Mouse (Mus musculus): ENCODE data around the gene Epb41l2.

Gene Epb41l2

DNA sequence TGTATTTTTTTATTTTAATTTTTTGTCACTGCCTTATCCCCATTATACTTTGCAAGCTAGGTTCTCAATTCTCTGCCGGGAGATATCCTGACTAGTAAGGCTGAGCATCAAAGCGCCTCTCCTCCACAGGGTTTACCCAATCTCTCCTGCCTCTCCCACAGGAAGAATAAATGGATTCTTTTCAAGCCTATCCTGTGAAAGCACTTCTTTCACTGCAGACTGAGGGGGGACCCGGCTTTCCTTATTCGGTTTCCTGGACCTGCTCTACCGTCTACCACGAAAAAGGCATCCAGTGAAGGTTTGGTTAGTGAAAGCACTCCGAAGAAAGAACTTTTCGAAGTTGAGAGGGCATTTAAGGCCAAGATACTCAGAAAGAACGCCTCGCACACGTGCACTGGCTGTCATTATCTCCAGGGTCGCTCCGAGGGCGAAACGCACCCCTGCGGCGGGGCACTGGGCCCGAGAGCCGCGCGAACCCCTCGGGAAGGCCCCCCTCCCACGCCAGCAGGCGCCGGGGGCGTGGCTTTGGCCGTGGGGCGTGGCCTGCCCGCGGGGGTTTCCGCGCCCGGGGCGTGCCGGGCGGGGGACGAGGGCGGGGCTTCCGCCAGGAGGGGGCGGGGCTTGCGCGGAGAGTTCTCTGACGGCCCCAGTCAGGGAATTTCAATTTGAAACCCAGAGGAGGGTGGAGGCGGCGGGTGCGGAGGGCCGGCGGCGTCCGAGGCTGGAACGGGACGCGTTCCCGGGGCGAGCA lies at the start of gene Epb41l2:
Gene Epb41l2 (plus strand): TSS at position 591 of the 751 bp plus-strand sequence.
- DNase-seq, result peak; percentile 100

DNA sequence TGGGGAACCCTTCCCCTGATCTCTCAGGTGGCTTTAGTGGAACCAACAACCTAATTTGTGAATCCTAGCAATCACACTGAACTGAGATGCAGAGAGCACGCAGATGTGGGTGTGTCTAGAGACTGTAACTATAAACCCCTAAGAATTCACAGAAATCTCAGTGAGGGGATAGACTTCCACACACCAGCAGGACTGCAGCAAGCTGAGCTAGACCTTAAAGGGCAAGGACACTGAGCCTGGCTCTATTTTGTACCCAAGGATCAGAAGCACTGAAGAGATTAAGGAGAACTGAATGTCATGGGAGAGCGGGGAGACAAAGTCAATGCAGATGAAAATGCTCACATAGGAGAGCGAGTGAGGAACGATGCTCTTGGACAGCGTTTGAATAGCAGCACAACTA lies 49.6 kb upstream of the Epb41l2 start:
- peak; percentile 55 for DNase-seq

DNA sequence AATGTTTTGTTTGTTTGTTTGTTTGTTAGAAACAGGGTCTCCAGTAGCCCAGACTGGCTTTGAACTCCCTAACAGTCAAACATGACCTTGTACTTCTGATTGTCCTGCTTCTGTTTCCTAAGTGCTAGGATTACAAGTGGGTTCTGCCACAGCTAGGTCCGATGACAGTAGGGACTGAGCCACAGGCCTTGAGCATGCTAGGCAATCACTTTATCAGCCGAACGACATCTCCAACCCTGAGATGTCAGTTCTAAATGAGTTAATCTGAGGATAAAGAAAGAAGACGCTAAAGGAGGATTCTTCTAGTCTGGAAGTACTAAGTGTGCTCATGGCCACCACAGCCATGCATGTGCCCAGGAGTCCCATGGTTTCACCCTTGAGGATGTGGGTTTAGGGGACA lies 48.9 kb upstream of the Epb41l2 start:
- DNase-seq, result peak; percentile 59

DNA sequence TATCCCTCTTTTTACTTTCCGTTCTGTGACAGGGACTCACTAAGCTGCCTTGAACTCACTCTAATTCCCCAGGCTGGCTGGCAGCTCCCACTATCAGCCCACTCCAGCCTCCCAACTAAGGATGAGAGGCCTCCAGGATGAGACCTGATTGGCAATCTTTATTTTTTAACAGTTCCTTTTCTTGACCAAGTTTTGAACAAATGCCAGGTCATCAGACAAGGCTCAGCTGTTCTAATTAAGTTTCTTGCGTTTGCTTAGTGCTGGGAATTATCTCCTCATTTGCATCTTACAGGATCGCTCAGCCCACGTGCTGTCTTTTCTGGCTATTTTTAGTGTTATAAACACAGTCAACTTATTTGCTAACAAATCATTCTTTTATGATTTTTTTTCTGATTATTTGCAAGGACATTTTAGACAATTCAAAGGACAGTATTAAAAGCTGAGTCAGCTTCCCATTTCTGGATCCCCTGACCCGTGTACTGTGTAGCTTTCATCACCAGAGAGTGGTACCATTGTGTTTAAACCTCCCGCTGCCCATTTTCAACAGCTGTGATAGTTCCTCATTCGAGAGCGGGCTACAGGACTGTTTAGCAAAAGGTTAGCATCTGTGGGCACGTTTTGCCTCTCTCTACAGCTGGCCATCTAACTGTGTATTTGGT lies 47.9 kb upstream of the Epb41l2 start:
- peak; percentile 82 for DNase-seq

DNA sequence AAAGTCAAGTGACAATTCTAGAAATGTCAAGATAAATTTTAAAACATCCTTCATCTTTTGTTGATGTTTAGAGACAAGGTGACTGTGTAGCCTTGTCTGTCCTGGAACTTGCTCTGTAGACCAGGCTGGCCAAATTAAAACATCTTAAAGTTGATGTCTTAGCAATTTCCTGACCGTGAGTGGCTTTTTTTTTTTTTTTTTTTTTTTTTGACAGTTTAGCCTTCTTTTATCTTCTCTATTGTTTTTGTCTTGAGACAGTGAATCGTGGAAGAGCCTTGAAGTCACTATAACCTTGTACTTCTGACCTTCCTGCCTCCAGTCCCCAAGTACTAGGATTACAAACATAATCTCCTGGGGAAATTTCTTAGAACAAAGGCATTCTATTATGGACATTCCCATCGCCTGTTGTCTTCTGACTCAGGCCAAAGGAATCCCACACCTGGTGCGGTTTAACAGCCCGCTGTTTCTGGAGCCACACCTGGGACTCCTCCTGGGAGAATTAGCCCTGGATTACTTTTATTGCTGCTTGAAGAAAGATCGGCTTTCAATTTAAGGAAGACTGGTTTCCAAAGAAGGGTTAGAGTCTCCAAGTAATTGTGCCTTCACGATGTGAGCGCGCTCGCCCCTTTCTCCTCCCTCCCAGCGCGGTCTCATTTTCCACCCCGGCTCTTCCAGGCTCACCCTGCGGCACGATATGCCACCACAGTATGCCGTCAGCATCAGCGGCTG lies 45.6 kb upstream of the Epb41l2 start:
- DNase-seq, result peak; percentile 71

DNA sequence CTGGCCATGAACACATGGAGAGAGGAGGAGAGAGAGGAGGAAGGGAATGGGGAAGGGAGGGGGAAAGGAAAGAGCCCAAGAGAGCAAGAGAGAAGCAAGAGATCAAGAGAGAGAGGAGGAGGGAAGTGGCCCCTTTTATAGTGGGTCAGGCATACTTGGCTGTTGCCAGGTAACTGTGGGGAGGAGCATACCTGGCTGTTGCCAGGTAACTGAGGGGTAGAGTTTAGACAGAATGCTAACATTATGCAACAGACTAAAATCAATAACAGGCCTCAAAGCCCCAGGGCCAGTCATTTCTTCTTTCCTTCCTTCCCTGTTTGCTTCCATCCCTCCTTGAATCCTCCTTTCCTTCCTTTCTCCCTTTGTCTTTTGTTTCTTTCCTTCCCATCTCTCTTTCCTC lies 41.9 kb upstream of the Epb41l2 start:
- peak; percentile 83 for DNase-seq

DNA sequence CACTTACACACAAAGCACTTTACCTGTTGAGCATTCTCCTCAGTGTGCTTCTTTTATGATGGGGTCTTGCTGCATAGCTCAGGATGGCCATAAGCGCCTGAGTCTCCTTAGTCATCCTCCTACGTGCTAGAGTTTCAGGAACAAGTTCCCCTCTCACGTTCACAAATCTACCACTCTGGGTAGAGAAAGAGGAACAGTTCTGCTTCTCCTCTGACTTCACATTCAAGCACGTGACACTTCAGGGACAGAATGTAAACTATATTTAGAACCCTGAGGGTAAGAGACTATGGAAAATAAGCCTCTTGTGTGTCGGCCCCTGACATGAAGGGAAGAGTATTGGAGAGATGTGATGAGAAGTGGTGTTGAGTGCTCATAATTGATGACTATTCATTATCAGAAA lies 41.2 kb upstream of the Epb41l2 start:
- DNase-seq, result peak; percentile 87

DNA sequence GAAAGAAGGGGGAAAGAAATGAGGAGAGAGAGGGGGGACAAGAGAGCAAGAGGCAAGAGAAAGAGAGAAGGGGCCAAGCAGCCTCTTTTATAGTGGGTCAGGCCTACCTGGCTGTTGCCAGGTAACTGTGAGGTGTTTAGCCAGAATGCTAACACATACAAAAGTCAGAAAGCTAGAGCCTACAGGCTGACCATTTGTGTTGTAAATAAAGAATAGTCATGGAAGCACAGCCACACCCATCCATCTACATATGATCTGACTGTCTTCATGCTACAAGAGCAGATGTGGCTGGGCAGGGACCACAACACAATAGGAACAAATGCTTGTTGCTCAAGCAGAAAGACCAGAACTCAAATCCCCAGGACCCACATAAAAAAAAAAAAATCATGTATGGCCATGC lies 40.1 kb upstream of the Epb41l2 start:
- DNase-seq, result peak; percentile 51

DNA sequence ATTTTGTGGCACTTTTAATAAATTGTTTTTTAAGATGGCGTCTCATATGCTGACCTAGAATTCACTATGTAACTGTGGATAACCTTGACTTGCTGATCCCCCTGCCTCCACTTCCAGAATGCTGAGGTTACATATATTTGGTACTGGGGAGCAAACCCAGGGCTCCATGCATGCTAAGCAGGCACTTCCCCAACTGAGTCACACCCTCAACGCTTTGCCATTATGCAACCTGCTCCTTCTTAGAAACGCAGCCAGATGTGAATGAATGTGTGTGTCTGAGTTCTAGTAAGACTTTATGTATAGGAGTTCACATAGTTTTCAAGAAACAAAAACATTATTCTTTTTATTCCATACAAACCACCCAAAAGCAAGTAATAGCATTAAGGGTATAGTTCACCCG lies 38.4 kb upstream of the Epb41l2 start:
- DNase-seq, result no peak

DNA sequence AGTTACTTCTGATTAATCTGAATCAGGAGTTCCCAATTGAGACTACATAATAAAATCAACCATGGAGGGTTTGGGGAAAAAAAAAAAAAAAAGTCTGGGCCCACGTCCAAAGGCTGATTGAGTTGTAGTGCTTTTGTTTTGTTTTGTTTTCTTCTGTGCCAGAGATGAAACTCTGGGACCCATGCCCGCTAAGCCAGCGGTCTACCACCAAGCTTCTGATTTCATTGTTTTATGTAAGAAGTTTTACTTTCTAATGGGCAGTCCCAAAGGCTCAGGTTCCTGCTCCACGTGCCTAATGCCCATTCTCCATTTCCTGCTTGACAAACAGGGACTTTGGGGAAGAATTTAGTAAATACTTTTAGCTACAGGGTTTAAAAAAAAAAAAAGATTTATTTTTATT lies 33.9 kb upstream of the Epb41l2 start:
- peak; percentile 90 for DNase-seq

DNA sequence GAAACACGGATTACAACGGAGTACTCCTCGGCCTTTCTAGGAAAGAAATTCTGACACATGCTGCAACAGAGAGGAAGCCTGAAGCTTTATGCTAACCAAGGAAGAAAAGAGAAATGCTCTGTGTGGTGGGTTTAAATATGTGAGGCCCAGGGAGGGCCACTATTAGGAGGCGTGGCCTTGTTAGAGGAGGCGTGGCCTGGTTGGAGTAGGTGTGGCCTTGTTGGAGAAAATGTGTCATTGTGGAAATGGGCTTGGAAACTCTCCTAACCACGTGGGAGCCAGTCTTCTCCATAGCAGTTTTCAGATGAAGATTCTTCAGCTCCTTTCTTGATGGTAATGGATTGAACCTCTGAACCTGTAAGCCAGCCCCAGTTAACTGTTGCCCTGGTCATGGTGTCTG lies 32.1 kb upstream of the Epb41l2 start:
- no peak for DNase-seq

DNA sequence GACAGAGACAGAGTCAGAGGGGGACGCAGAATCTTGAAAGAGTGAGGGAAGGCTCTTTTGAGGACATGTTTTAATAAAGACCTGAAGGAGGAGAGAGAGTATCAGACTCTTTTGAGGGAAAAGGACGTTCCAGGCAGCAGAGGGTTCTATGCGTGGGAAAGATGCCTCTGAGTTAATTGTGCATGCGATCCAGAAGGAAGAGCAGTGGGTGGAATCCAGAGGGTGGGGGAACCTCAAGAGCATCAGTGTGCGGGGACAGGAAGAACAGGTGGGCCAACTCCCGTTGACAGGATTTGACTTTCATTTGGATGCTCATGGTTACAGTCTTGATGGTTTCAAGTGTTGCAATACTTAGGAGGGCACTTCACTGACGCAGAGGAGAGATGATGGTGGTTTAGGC lies 29.5 kb upstream of the Epb41l2 start:
- DNase-seq, result no peak

DNA sequence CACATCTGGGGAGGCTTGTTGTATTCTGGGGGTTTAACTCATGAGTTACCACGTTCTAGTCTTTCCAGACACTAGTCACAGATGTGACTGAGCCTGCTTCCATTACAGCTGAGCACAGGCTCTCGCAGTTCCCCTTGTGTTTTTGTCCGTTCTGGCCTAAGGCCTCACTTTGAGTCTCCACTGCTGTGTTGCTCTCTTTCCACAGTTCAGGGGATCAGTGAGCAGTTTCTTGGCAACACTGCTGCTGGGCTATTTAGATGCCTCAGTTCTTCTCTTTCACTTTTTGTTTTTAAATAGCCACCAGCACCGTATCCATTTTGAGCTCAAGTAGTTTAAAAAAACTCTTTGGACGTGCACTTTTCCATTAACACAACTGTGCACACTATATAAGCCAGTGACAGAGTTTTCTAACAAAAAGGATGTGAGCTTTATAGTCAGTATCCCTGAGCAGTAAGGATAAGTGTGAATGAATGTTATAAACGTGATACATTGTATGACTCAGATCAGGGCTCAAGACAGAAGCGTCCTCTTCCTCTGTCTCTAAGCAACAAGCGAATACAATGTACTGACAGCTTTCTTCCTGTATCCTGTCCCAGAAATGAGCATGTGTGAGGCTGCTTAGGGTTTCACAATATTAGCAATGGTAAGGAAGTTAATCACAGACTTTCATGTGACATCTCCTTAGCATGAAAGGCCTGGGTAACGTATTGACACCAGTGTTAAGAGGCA lies 28.1 kb upstream of the Epb41l2 start:
- peak; percentile 96 for DNase-seq

DNA sequence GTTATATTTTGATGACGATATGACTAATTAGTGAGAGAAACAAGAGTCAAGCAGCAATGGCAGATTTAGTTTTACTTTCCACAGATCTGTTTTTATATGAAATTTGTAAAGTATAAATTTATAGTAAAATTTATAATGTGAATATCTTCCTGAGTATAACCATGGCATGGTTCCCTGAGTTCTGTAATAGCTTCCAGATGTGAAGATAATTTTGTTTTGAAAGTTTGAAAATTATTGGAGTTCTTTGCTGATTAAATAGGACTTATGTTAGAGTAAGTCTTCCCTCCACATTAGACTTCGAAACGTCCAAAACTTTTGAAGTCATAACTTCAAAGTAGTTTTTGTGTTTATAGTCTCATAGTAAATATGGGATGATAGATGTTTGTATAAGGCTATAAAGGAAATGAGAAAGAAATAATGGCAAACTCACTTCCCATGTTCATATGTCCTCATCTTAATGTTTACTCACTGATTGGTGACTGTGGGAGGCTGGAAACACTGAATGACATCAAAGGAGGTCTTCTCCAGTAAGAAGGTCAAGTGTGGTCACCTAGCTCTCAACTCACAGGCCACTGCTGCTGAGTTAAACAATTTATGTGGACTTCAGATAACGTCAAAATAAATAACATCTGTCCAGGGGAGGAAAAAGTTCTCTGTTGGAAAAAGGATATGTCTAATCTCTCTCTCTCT lies 26.1 kb upstream of the Epb41l2 start:
- no peak for DNase-seq

DNA sequence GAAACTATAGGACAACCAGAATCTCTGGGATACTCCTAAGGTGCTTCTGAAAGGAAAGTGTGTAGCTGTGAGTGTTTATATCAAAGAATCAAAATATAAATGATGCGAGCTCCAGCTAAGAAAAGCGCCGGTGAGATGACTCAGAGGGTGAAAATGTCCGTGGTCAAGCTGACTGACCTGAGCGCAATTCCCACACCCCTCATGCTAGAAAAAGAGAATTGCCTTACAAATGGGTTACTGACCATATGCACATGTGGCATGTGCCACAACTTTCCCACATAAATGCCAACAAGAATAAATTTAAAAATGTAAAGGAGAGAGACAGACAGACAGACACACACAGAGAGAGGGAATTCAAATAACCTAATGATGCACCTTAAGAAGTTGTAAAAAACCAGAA lies 18.9 kb upstream of the Epb41l2 start:
- no peak for DNase-seq

DNA sequence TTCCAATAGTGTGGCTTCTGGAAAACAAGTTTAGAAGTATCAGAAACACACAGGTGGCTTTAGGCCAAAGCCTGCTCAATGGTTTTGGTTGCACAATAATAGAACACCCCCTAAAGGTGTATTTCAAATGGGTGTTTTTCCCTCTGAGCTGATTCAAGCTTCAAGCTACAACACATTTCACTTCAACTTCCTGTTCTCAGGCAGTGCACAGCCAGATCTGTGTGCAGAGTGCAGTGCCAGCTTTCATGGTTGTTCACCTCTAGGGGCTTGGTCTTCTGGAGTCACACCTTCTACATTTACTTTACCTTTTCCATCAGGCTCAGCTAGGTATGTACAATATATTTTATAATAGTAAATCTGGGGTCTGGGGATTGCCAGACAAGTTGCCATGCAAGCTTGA lies 16.8 kb upstream of the Epb41l2 start:
- DNase-seq, result no peak

DNA sequence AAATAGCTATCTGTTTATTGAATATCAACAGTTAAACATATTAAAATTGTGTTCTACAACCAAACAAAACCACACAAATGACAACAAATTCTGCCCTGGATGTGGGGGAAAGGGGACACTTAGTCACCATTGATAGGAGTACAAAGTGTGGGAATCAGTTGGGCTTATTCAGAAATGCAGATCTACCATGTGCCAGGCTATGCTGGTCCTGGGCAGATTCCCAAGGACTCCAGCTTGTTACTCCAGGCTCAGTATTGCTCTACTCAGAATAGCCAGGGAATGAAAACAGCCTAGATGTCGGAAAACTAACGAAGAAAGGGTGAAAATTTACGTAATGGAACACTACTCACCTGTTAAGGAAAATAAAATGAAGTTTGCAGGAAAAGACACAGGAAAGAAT lies 5.7 kb upstream of the Epb41l2 start:
- DNase-seq, result peak; percentile 48

DNA sequence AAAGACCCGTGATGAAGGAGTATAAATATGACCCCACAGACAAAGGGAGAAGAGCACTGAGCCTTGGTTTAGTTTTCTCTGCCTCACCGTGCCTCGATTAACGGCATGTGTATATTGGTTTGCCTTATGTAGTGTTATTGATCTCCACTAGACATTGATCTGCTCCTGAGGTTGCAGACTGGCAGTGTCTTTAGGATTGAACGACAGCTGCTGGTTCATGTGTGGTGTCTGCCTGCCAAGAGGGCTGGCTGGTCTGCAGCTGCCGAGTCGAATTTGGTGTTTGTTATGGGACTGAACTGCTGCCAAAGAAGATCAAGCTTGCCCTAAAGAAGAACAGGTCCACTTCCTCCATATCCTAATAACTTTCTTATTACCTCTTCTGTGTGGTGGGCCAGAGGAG lies 5.2 kb upstream of the Epb41l2 start:
- DNase-seq, result peak; percentile 51

DNA sequence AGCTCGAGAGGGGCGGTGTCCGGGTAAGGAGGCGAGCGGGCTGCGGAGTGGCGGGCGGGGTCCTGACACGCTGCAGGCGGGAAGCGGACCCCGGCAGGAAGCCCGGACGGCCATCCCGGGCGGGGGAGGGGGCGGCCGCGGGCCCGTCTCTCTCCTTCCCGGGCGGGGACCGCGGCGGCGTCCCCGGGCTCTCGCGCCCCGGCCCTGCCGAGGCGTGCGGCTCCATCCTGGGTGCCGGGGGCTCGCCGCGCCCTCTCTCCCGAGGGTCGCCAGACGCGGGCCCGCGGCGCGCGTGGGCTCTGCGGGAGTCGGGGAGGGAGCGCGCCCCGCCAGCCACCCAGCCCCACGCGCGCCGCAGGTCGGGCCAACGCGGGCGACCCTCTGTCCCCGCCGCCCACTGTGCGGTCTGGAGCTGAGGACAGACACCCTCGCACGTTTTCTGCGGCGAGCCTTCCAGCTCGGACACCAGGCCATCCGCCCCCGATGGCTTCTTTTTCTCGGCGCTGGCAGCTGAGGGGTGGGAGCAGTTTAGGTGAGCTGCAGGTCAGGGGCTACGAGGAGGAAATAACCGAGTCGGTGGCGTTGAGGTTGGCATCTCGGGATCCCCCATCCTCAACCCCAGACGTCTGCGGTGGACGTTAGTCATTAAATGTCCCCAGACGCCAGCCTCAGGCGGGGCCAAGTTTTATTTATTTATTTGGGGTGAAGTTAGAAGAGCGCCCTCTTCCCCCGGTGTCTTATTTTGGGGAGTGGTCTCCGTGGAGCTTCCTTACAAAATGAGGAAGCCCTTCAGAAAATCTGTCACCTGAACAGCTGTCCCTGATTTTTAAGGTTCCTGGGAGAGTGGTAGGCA lies 587 bp downstream of the Epb41l2 start:
- DNase-seq, result peak; percentile 97

DNA sequence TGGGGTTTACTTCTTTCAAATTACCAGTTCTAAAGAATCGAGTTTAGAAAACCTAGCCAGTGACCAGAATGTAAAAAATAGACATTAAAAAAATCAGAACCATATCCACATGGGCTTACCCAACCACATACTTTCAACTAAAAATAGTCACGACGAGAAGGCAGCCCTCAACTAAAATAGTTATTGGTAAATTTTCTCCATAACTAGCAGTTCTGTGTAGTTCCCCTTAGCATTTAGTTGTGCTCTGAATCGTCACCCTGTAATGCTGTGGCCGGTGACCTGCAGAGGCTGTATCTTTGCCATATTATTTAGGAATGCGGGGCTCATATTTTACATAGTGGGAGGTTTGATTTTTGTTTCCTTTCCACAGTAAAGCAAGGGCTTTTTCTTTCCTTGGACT lies 2.6 kb downstream of the Epb41l2 start:
- peak; percentile 48 for DNase-seq

DNA sequence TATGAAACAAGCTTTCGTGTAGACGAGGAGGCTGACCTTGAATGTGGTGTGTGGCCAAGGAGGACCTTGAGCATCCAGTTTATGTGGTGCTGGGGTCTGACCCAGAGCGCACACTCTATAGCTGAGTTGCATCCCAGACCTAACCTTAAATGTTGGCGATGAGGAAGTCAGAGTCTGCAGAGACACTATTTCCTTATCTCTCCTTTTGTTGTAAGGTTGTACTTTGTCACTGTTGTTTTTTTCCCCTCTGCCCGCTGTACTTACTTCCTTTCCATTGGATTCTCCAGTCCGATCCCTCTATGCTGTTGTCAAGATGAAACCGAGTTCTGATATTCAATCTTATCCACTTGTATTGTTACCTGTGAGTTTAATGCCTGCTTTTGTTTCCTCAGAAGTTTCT lies 5.6 kb downstream of the Epb41l2 start:
- DNase-seq, result peak; percentile 41

DNA sequence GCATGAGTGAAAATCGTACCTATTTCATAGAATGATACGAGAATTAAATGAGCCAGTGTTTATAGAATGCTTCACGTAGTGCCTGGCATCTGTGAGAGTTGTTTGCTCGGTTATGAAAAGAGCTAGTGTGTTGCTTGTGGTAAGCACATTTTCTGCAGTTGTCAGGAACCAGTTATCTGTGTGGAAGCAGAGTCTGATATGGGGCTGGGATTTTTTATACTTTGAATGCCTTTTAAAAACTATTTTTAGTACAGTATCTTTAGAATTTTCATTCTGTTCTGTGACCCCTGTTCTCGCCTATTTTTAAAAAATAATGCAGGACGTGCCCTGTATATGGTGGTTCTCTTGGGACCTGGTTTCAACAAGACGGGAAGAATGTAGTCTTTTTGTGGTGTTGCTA lies 6.1 kb downstream of the Epb41l2 start:
- peak; percentile 44 for DNase-seq

All from heart, adult 11 months (tissue).